Mouse (Mus musculus) CH12F3 (cell line): ENCODE measurements at regions not wholly inside any gene's neighbourhood (a gene's known extent, or its start where the extent isn't known, plus 50 kb on each side); places are given as distances from the start of the nearest gene placed in this dataset.

Source experiments
- in situ Hi-C: fragments of 300-500 bp; cut with MboI; formaldehyde crosslinking; loops from 2 replicates; pipeline ENCODE4 v1.14.3; 2020; ENCODE audit warnings: low sequenced_read_pairs

DNA sequence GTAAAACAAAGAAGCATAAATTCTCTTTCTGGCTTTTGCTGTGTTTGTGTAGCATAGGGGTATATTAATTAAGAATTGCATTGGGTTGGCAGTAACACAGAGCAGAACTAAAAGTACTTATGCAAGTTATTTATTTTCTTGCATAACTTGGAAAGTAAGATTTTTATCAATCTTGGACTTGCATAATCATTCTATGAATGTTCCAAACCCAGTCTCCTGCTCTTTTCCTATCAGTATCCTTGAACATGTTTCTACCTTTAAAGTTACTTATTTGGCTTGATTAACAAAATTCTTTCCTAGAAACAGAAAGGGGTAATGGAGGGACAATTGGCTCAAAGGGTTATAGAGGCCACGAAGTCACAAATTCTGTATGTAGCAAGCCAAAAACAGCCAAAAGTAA lies 1320.6 kb upstream of the Gm7489 start:
- in situ Hi-C loops: no loop called here

DNA sequence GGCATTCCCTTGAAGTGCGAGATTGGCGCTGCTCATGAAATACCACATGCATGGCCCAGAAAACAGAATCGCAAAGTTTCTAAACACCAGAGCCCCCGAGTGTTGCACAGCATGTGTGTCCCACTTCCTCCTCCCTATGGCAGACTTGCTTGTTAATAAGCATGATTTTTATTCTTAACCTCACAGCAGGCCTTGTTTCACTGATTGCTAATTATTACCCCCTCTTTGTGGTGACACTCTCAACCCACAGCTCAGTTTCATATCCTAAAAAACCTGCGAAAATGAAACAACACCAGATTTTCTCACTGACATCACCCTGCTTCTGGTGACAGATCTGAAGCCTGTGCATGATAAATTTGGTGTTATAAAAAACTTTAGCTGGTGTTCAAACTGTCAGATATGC lies 1319.3 kb upstream of the Gm7489 start:
- in situ Hi-C loops: no loop called here

DNA sequence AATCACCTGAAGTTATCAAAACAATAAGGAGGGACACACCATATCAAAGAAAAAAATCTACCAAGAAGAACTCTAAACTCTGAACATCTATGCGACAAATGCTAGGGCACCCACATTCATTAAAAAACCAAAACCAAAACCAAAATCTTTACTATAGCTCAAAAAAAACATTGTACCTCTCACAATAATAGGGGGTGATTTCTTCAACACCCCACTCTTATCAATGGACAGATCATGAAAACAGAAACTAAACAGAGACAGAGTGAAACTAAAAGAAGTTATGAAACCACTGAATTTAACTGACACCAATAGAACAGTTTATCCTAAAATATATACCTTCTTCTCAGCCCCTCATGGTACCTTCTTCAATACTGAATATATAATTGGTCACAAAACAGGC lies 1314.5 kb upstream of the Gm7489 start:
- in situ Hi-C loops: no loop called here

DNA sequence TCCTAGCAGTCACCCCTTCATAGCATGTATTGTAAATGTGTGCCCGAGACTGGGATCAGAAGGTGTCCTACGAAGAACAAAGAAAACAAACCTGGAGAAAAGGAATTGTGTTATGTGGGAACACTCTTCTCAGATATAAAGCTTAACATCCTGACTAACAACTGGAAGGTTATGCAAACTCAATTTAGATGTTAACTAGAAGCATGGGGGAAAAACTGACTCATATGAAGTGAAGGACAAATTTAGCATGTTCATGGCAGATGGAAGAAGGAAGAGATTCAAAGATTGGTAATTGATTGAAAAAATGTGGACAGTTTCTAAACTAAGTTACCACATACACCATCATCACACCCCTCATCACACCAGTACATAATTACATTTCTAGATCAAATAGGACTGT lies 1307.1 kb upstream of the Gm7489 start:
- in situ Hi-C loops: no loop called here

DNA sequence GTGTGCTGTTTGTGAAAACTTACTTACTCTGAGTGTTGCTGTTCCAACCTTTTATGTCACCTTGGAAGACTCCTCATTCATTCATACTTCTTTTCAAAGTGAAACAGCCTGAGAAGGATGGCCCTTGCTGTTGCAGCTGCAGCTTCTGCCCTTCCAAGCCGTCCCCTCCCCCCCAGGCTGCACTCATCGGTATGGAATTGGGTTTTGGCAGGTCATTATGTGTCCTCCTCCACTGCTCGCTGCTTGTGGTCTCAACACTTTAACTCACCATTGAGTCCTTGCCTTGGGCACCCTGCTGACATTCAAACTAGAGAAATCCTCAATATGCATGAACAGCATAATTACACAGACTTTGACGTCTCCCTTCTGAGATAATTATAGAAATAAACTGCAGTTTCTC lies 1295.3 kb upstream of the Gm7489 start:
- in situ Hi-C loops: no loop called here

DNA sequence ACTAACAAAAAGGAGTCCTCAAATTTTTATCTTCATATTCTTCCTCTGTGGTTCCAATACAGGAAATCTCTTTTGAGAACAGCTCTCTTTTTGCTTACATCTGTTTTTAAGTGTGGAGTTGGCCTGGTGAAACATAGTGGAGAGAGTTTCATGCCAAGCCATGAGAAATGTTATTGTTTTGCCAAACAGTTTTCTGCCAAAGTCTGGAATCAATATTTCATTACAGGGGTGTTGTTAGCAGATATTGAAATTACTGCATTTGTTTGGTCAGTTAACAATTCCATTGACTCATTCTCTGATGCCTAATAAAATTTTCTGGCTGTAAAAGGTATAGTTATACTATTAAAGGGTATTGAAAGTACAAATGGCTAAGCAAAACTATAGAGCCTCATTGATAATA lies 1285.2 kb upstream of the Gm7489 start:
- in situ Hi-C loops: no loop called here

DNA sequence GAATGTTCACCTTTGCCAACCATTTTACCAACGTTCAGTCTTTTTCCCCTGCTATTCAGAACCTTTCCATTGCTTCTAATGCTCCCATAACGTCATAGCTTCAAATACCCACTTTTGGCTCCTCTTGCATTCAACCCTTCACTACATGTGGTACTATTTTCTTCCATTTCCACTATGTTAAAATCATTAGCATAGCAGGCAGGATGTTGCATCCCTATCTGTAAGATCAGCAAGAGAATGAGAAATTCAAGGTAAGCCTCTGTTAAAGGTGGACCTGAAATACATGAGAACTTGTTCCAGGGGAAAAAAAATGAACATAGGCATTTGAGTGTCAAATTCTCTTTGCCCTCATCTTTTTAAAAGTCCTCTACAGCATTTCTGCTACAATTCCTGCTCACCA lies 1284.7 kb upstream of the Gm7489 start:
- in situ Hi-C loops: no loop called here

DNA sequence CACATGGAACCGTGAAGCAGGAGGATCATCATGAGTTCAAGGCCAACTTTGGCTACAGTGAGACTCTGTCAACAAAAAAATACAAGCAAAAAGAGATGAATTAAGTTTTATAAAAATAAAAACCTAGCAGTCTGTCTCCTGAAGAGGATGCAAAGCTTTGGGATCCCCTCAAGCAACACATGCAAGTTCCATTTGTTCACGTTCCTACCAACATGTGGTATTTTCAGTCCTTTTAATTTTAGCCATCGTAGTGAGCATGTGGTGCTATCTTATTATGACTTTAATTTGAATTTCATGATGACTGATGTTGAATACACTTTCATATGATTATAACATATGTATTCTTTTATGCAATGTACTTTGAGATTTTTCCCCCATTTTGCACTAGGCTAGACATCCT lies 1244.9 kb upstream of the Gm7489 start:
- in situ Hi-C loops: no loop called here

DNA sequence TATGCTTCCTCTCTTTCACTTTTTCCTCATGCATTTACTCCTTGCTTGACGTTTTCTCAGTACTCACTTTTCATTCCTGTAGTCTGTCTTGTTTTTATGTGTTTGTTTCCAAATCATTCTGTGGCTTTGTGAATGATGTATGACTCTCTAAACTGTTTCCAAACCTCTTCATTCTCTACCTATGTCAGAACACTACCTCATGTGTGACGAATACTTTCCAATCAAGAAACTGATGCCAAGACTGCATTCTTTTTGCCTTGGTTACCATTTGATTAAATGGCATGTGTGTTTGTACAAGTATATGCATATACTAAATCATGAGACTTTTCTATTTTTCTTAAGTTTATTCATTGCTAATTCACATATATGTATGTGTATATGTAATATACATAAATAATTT lies 1238.7 kb upstream of the Gm7489 start:
- in situ Hi-C loops: no loop called here

DNA sequence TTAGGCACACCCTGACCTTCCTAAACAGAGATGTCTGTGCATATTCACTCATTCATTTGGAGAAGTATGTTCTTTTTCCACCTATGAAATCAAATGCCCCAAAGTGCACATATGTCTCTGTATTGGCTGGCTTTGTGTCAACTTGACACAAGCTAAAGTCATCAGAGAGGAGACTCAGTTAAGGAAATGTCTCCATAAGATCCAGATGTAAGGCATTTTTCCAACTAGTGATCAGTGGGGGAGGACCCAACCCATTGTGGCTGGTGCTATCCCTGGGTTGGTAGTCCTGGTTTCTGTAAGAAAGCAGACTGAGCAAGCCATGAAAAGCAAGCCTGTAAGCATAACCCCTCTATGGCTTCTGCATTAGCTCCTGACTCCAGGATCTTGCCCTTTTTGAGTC lies 1226.8 kb upstream of the Gm7489 start:
- in situ Hi-C loops: no loop called here
